Mouse (Mus musculus): ENCODE measurements around the gene Drd4.

DNA sequence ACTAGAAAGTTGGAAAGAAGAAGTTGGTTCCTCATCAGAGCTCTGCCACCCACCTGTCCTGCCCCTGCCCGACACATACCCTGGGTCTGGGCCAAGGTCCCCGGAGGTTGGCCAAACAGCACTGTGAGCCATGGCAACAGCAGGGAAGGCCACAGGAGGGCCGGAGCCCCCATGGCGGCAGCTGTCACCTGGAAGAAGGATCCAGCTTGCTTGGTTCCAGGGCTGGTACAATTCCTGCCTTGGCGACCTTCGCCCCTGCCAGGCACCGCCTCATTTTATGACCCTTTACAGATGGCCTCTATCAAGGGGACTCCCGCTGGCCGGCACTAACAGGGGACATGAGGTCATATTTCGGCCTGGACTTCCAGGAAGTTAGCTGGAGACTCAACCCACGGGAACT is 15.3 kb upstream of the Drd4 start, which contains the start of gene Cdhr5:
- no peak for TF ChIP-seq CTCF (IDR thresholded peaks at IDR 0.05; ENCODE audit: low read depth)
- no peak for TF ChIP-seq EP300 (IDR thresholded peaks at IDR 0.05; ENCODE audit: low read depth)

Data from liver, embryonic 14.5 days (tissue).